ENCODE assay signal across 8 mouse cellular contexts in the genomic region with DNA sequence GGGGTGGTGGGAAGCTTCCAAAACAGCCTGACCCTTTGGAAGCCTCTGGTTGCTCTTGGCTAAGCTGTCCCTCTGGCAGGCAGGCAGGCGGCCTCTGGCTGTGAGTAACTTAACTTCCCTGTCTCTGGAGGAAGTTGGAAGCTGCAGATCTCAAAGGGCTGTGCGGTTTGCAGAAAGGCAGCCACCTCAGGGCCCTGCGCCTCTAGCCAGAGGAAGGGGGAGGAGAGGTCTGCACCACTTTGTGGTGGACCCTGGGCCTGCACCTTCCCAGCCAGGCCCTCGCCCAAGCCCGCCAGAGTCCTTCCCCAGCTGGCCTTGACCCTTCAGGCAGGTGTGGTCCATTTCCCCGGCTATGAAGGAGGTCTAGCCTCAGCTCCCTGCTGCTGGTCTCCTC. TPM values are rescaled to one million over a fixed set of nuclear protein-coding genes. Genes with fewer than 3 reads are reported as not detected.
DNase-seq lines count a peak whose midpoint lies in the region; ATAC-seq and TF ChIP-seq lines count a peak whose summit lies in the region.

No protein-coding gene starts in this region.

- no peak for TF ChIP-seq CTCF in layer of hippocampus, adult 2 months (conservative IDR thresholded peaks at IDR 0.05)

- peak overlapping the region; percentile 60 for H3K4me3 ChIP-seq in layer of hippocampus, adult 2 months
- peak overlapping the region; percentile 59 for H3K4me3 ChIP-seq in embryonic facial prominence, embryonic 13.5 days
- peak overlapping the region; percentile 67 for H3K4me3 ChIP-seq in hindbrain, embryonic 15.5 days

- peak overlapping the region; percentile 92 for H3K4me2 ChIP-seq in embryonic facial prominence, embryonic 13.5 days
- peak overlapping the region; percentile 99 for H3K4me2 ChIP-seq in hindbrain, embryonic 15.5 days

- H3K4me1 ChIP-seq in embryonic facial prominence, embryonic 13.5 days = peaks cover 91% of the 10 kb centered on the region
- H3K4me1 ChIP-seq in hindbrain, embryonic 15.5 days (replicated peaks) = peaks cover 83% of the 10 kb centered on the region

- peak overlapping the region; percentile 76 for H3K9ac ChIP-seq in embryonic facial prominence, embryonic 13.5 days
- no peak overlapping the region for H3K9ac ChIP-seq in hindbrain, embryonic 15.5 days

- no peak for ATAC-seq in embryonic facial prominence, embryonic 13.5 days (ENCODE audit: insufficient number of reproducible peaks, insufficient read depth, low FRiP score, low TSS enrichment, low read depth)
- ATAC-seq in hindbrain, embryonic 15.5 days (ENCODE audit: low FRiP score, low read depth) = no peak
- no peak for ATAC-seq in erythroid progenitor cell, adult 5-6 weeks (replicated peaks; ENCODE audit: low FRiP score, poor library complexity, severe bottlenecking)

- H3K27me3 ChIP-seq in embryonic facial prominence, embryonic 13.5 days = no peaks in the 10 kb centered on the region; the same call in 1 of the 2 replicates
- H3K27me3 ChIP-seq in hindbrain, embryonic 15.5 days = no peaks in the 10 kb centered on the region

- DNase-seq in layer of hippocampus, adult 2 months (ENCODE audit: low spot score in 2 of 2) = no peak
- DNase-seq in layer of hippocampus, adult 8-10 months (ENCODE audit: low spot score in 2 of 2) = no peak
- DNase-seq in lung, postnatal 25 days (ENCODE audit: low spot score) = peak; percentile 55
- DNase-seq in spleen, postnatal 4 days (ENCODE audit: low spot score in 2 of 2) = peak; percentile 56 to 80
- DNase-seq in embryo, embryonic 10 days (ENCODE audit: low spot score) = no peak

- no peaks in the 10 kb centered on the region for H3K9me3 ChIP-seq in embryonic facial prominence, embryonic 13.5 days
- no peaks in the 10 kb centered on the region for H3K9me3 ChIP-seq in hindbrain, embryonic 15.5 days

- H3K27ac ChIP-seq in layer of hippocampus, adult 2 months = peak overlapping the region; percentile 99
- H3K27ac ChIP-seq in embryonic facial prominence, embryonic 13.5 days = peak overlapping the region; percentile 88
- peak overlapping the region; percentile 95 for H3K27ac ChIP-seq in hindbrain, embryonic 15.5 days (replicated peaks)

- 38% methylated on average over 6 of the region's 6 CpGs for WGBS in embryonic facial prominence, embryonic 13.5 days
- 31% methylated on average over 5 of the region's 6 CpGs for WGBS in hindbrain, embryonic 15.5 days

- H3K36me3 ChIP-seq in embryonic facial prominence, embryonic 13.5 days = no peaks in the 10 kb centered on the region
- no peaks in the 10 kb centered on the region for H3K36me3 ChIP-seq in hindbrain, embryonic 15.5 days

RNA-seq across cellular contexts. Expression of a gene that starts 49.7 kb away (rescaled TPM):
- total RNA-seq in layer of hippocampus, adult 2 months (2021) = 1 to 10 TPM; 5.2 to 6.2 TPM
- total RNA-seq in layer of hippocampus, adult 8-10 months (2022) = 1 to 10 TPM; 2.4 to 4.8 (median 2.8) TPM
- 98.6 and 111 TPM in 2 replicates for polyA plus RNA-seq in embryonic facial prominence, embryonic 13.5 days (2015; fragmentation: Nextera tagmentation; extraction: Ambion mirVana)
- 19.0 and 24.9 TPM in 2 replicates for polyA plus RNA-seq in hindbrain, embryonic 15.5 days (2015; fragmentation: Nextera tagmentation; extraction: Ambion mirVana)
- 5.8 and 31.4 TPM in 2 replicates for total RNA-seq in erythroid progenitor cell, adult 5-6 weeks (2015; ENCODE audit: low replicate concordance)
- total RNA-seq in erythroid progenitor cell, adult 5-6 weeks (2017; ENCODE audit: low replicate concordance) = 11.9 and 21.3 TPM in 2 replicates

Comparison
In these comparisons a context has a peak if more than half of its experiments do, and no peak if none do; other contexts are left out.
1. DNase-seq: peak in lung, postnatal 25 days (single experiment) and spleen, postnatal 4 days (2 of 2); none in layer of hippocampus, adult 2 months (0 of 2), layer of hippocampus, adult 8-10 months (0 of 2) and embryo, embryonic 10 days (single experiment).
2. Peak in every context shown above with its lines, with median percentiles within 50 percentile points of each other: H3K27ac ChIP-seq and H3K4me3 ChIP-seq.